26 mouse cellular contexts compared by ENCODE assay signal in the genomic region with DNA sequence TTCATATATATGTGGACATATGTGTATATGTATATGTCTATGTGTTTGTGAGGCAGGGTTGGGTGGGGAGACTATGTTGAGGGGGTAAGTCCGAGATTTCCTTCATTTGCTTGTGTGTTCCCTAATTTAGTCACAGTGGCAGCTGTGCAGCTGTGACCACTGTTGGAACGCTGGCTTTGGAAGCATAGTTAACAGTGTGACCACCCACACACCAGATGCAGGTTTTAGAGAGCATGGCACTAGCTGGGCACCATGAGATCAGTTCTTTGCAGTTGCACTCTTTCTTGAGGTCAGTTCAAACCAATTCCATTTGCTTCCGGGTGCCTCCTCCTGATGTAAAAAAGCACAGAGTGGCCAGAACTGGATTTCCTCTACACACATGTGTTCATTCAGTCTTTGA.
"Had no signal": no experiment of that assay in that cellular context is flagged by ENCODE, and none has a peak within 500 bp of the region (broad histone marks: within the 10 kb centered on the region; RNA-seq: fewer than 3 reads in every experiment).

No protein-coding gene starts in this region.

- H3K4me2 ChIP-seq: embryonic facial prominence, embryonic 12.5 days; embryonic facial prominence, embryonic 13.5 days; embryonic facial prominence, embryonic 15.5 days; forebrain, embryonic 12.5 days; forebrain, embryonic 13.5 days; forebrain, embryonic 15.5 days had no signal

- DNase-seq: cerebellum, adult 2 months; cerebellum, adult 8-10 months; cerebellum, adult 9-10 months; cerebellum, adult 9-11 months; cerebellum, postnatal 10 days; cerebellum, postnatal 14 days; cerebellum, postnatal 25 days; cerebellum, postnatal 36 days; embryo, embryonic 11 days; forebrain, postnatal 0 days; gastrocnemius, adult 2 months; gastrocnemius, postnatal 10 days; gastrocnemius, postnatal 14 days; gastrocnemius, postnatal 25 days; gastrocnemius, postnatal 36 days; heart, adult 18-20 months; heart, adult 2 months had no signal

- H3K27me3 ChIP-seq: embryonic facial prominence, embryonic 12.5 days; embryonic facial prominence, embryonic 13.5 days; embryonic facial prominence, embryonic 15.5 days; forebrain, embryonic 12.5 days; forebrain, embryonic 13.5 days; forebrain, embryonic 15.5 days had no signal

- H3K36me3 ChIP-seq: embryonic facial prominence, embryonic 10.5 days; embryonic facial prominence, embryonic 12.5 days; embryonic facial prominence, embryonic 13.5 days; embryonic facial prominence, embryonic 15.5 days; forebrain, embryonic 10.5 days; forebrain, embryonic 12.5 days; forebrain, embryonic 15.5 days had no signal

- H3K4me3 ChIP-seq: embryonic facial prominence, embryonic 10.5 days; embryonic facial prominence, embryonic 12.5 days; embryonic facial prominence, embryonic 13.5 days; embryonic facial prominence, embryonic 15.5 days; erythroblast, embryonic 14.5 days; forebrain, embryonic 10.5 days; forebrain, embryonic 12.5 days; forebrain, embryonic 13.5 days; forebrain, embryonic 15.5 days; gastrocnemius, adult 2 months; heart, adult 2 months had no signal
